Mouse (Mus musculus): ENCODE data around the gene Flvcr2. TPM values are rescaled to one million over a fixed set of nuclear protein-coding genes. Genes with fewer than 3 reads are reported as not detected.
A peak's percentile ranks its signal among the peaks of the same experiment; 100 is the strongest.

Gene Flvcr2
- polyA plus RNA-seq, 1 experiment from 2014 or later: 7.0 TPM

GRCm38 (mm10) chr12:85800031-85800430 is 53.7 kb downstream of the Flvcr2 start:
- no peak for ATAC-seq (replicated peaks; ENCODE audit: low FRiP score, low read depth)
- H3K27ac ChIP-seq: no peak overlapping the region
- no peak overlapping the region for H3K9ac ChIP-seq (ENCODE audit: low read depth, low read length)

GRCm38 (mm10) chr12:85809726-85810125 is 63.4 kb downstream of the Flvcr2 start:
- Histone ChIP-seq H3K36me3 (ENCODE audit: insufficient read depth, low read length) (0 out of 2 replicates have a peak, but pooled peaks cover 3% of the 10 kb centered on the region), H3K27ac (no peak overlapping the region), H3K4me1 (replicated peaks; ENCODE audit: insufficient read depth, low read length) (no peaks in the 10 kb centered on the region), H3K4me3 (replicated peaks; ENCODE audit: low read depth, low read length) (no peak overlapping the region), H3K9ac (ENCODE audit: low read depth, low read length) (no peak overlapping the region), H3K9me3 (replicated peaks; ENCODE audit: low read length) (no peaks in the 10 kb centered on the region), H3K27me3 (ENCODE audit: insufficient read depth, low read length) (no peaks in the 10 kb centered on the region), H3K4me2 (ENCODE audit: low read length) (no peak overlapping the region)
- ATAC-seq (replicated peaks; ENCODE audit: low FRiP score, low read depth): no peak
- 60% methylated on average over 6 of the region's 6 CpGs for WGBS
- TF ChIP-seq CTCF (IDR thresholded peaks at IDR 0.05; ENCODE audit: low read depth): no peak
- no peak for DNase-seq (ENCODE audit: low spot score)

More at GRCm38 (mm10) chr12:85800031-85800430, 53.7 kb downstream of the Flvcr2 start:
- Histone ChIP-seq H3K9me3 (replicated peaks; ENCODE audit: low read length) (no peaks in the 10 kb centered on the region), H3K4me1 (replicated peaks; ENCODE audit: insufficient read depth, low read length) (no peaks in the 10 kb centered on the region), H3K4me3 (replicated peaks; ENCODE audit: low read depth, low read length) (no peak overlapping the region), H3K4me2 (ENCODE audit: low read length) (no peak overlapping the region), H3K27me3 (ENCODE audit: insufficient read depth, low read length) (no peaks in the 10 kb centered on the region), H3K36me3 (ENCODE audit: insufficient read depth, low read length) (no peaks in the 10 kb centered on the region)
- no peak for DNase-seq (ENCODE audit: low spot score)
- no peak for TF ChIP-seq CTCF (IDR thresholded peaks at IDR 0.05; ENCODE audit: low read depth)
- WGBS: 36% methylated on average over 9 of the region's 9 CpGs

- Histone ChIP-seq H3K27me3 (ENCODE audit: insufficient read depth, low read length) (no peaks in the 10 kb centered on the region), H3K4me1 (replicated peaks; ENCODE audit: insufficient read depth, low read length) (no peaks in the 10 kb centered on the region), H3K4me2 (ENCODE audit: low read length) (no peak overlapping the region), H3K9ac (ENCODE audit: low read depth, low read length) (no peak overlapping the region), H3K4me3 (replicated peaks; ENCODE audit: low read depth, low read length) (no peak overlapping the region), H3K36me3 (ENCODE audit: insufficient read depth, low read length) (peaks cover 11% of the 10 kb centered on the region), H3K9me3 (replicated peaks; ENCODE audit: low read length) (no peaks in the 10 kb centered on the region), H3K27ac (no peak overlapping the region)
- no peak for ATAC-seq (replicated peaks; ENCODE audit: low FRiP score, low read depth)
- TF ChIP-seq CTCF (IDR thresholded peaks at IDR 0.05; ENCODE audit: low read depth): no peak
- DNase-seq (ENCODE audit: low spot score): no peak
Measured at GRCm38 (mm10) chr12:85810959-85811358, 64.6 kb downstream of the Flvcr2 start.

GRCm38 (mm10) chr12:85811676-85812075 is 65.3 kb downstream of the Flvcr2 start:
- 99% methylated on average over 4 of the region's 4 CpGs for WGBS
- Histone ChIP-seq H3K27me3 (ENCODE audit: insufficient read depth, low read length) (no peaks in the 10 kb centered on the region), H3K4me1 (replicated peaks; ENCODE audit: insufficient read depth, low read length) (no peaks in the 10 kb centered on the region), H3K4me2 (ENCODE audit: low read length) (no peak overlapping the region), H3K4me3 (replicated peaks; ENCODE audit: low read depth, low read length) (no peak overlapping the region), H3K9me3 (replicated peaks; ENCODE audit: low read length) (no peaks in the 10 kb centered on the region), H3K9ac (ENCODE audit: low read depth, low read length) (no peak overlapping the region), H3K27ac (no peak overlapping the region), H3K36me3 (ENCODE audit: insufficient read depth, low read length) (peaks cover 18% of the 10 kb centered on the region)
- ATAC-seq (replicated peaks; ENCODE audit: low FRiP score, low read depth) (no peak), DNase-seq (ENCODE audit: low spot score) (no peak)
- no peak for TF ChIP-seq CTCF (IDR thresholded peaks at IDR 0.05; ENCODE audit: low read depth)

GRCm38 (mm10) chr12:85813599-85813998 is 67.3 kb downstream of the Flvcr2 start:
- ATAC-seq (replicated peaks; ENCODE audit: low FRiP score, low read depth): peak; percentile 85

GRCm38 (mm10) chr12:85822051-85822450 is 75.7 kb downstream of the Flvcr2 start:
- 81% methylated on average over 9 of the region's 9 CpGs for WGBS
- ATAC-seq (replicated peaks; ENCODE audit: low FRiP score, low read depth): no peak
- H3K27ac ChIP-seq: no peak overlapping the region
- no peak overlapping the region for H3K4me3 ChIP-seq (replicated peaks; ENCODE audit: low read depth, low read length)
- H3K27me3 ChIP-seq (ENCODE audit: insufficient read depth, low read length): no peaks in the 10 kb centered on the region
- peaks cover 17% of the 10 kb centered on the region; the same call in 1 of the 2 replicates for H3K36me3 ChIP-seq (ENCODE audit: insufficient read depth, low read length)
- H3K9me3 ChIP-seq (replicated peaks; ENCODE audit: low read length): no peaks in the 10 kb centered on the region
- peaks cover 8% of the 10 kb centered on the region for H3K4me1 ChIP-seq (replicated peaks; ENCODE audit: insufficient read depth, low read length)
- H3K9ac ChIP-seq (ENCODE audit: low read depth, low read length): no peak overlapping the region
- no peak overlapping the region for H3K4me2 ChIP-seq (ENCODE audit: low read length)
- DNase-seq (ENCODE audit: low spot score): no peak
- TF ChIP-seq CTCF (IDR thresholded peaks at IDR 0.05; ENCODE audit: low read depth): peak; percentile 37; the same call in 1 of the 2 replicates

More at GRCm38 (mm10) chr12:85813599-85813998, 67.3 kb downstream of the Flvcr2 start:
- TF ChIP-seq CTCF (IDR thresholded peaks at IDR 0.05; ENCODE audit: low read depth): no peak
- Histone ChIP-seq H3K27ac (no peak overlapping the region), H3K36me3 (ENCODE audit: insufficient read depth, low read length) (peaks cover 19% of the 10 kb centered on the region), H3K4me2 (ENCODE audit: low read length) (no peak overlapping the region), H3K27me3 (ENCODE audit: insufficient read depth, low read length) (no peaks in the 10 kb centered on the region), H3K9me3 (replicated peaks; ENCODE audit: low read length) (no peaks in the 10 kb centered on the region), H3K4me1 (replicated peaks; ENCODE audit: insufficient read depth, low read length) (no peaks in the 10 kb centered on the region), H3K4me3 (replicated peaks; ENCODE audit: low read depth, low read length) (no peak overlapping the region), H3K9ac (ENCODE audit: low read depth, low read length) (no peak overlapping the region)
- peak; percentile 88 for DNase-seq (ENCODE audit: low spot score)
- WGBS: 18% methylated on average over 2 of the region's 2 CpGs
